Mouse (Mus musculus): Measurements from ENCODE around the gene Erp29.

DNA sequence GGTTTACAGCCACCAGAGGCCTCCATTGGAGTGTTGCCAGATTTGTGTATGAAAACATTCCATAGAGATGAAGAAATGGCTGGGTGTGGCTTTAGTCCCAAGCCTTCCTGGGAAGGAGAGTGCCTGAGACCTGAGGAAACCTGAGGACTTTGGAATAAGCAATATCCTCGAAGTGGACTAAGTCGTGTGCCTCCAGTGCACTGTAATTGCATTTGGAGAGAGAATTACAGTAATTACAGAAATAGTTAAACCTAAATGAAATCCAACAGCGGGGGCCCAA lies 2.1 kb upstream of the Erp29 start:
- TF ChIP-seq CTCF (conservative IDR thresholded peaks at IDR 0.05 in 1 of 2, IDR thresholded peaks at IDR 0.05 in 1 of 2; ENCODE audit: low read depth in 2 of 2, low read length in 2 of 2) (no peak), MYC (IDR thresholded peaks at IDR 0.05; ENCODE audit: low read depth, low read length) (no peak), MAX (IDR thresholded peaks at IDR 0.05; ENCODE audit: low read length) (no peak), ZNF384 (IDR thresholded peaks at IDR 0.05; ENCODE audit: low read depth, low read length) (no peak), POLR2A (IDR thresholded peaks at IDR 0.05; ENCODE audit: low read depth, low read length) (no peak), GABPA (IDR thresholded peaks at IDR 0.05; ENCODE audit: insufficient replicate concordance, low read depth, low read length) (no peak), POLR2AphosphoS2 (IDR thresholded peaks at IDR 0.05; ENCODE audit: low read depth, low read length) (no peak), CHD2 (IDR thresholded peaks at IDR 0.05; ENCODE audit: low read length) (no peak)
